Mouse (Mus musculus): Measurements from ENCODE around the gene Kank2.

The Kank2 gene

GRCm38 (mm10) chr9:21723377-21724146 lies 75.0 kb downstream of the Kank2 start, which contains the start of gene Ldlr:
Ldlr (plus strand) TSS chr9:21723483.
- peak; percentile 92 to 97 for DNase-seq (ENCODE audit: inconsistent age in 2 of 2, low spot score in 1 of 2)

- DNase-seq (ENCODE audit: inconsistent age in 2 of 2, low spot score in 1 of 2): peak in 1 of 2 experiments; percentile 58
These were observed 77.5 kb downstream of the Kank2 start for GRCm38 (mm10) chr9:21721036-21721435.

DNA sequence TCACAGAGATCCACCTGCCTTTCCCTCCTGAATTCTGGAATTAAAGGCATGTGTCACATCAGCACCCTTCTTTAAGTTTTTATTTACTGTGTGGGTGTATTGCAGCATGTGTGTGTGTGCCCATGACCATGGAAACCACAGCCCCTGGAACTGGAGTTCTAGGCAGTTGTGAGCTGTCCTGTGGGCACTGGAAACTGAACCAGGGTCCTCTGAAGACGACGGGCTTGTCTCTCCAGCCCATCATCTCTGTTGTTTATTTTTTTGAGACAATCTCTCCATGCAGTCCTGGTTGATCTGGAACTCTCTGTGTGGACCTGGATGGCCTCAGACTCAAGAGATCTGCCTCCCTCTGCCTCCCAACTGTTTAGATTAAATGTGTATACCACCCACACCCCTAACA lies 81.5 kb downstream of the Kank2 start:
- no peak for DNase-seq (ENCODE audit: inconsistent age in 2 of 2, low spot score in 1 of 2)
